Mouse (Mus musculus): ENCODE data around the gene Cacna2d4. TPM values are rescaled to one million over a fixed set of nuclear protein-coding genes. Genes with fewer than 3 reads are reported as not detected.

Cacna2d4 gene
- total RNA-seq, 4 experiments from 2014 or later, result 0.11 to 2.2 (median 1.6) TPM

GRCm38 (mm10) chr6:119386821-119387220 is 150.5 kb downstream of the Cacna2d4 start:
- no peak for DNase-seq (ENCODE audit: low spot score in 2 of 2)

GRCm38 (mm10) chr6:119387801-119388649 is 151.7 kb downstream of the Cacna2d4 start:
- DNase-seq (ENCODE audit: low spot score in 2 of 2), result peak in 1 of 2 experiments; percentile 29

- DNase-seq (ENCODE audit: low spot score in 2 of 2), result peak; percentile 90 to 92
Measured at GRCm38 (mm10) chr6:119388650-119389012, 152.3 kb downstream of the Cacna2d4 start.

GRCm38 (mm10) chr6:119389089-119389488 is 152.8 kb downstream of the Cacna2d4 start:
- no peak for DNase-seq (ENCODE audit: low spot score in 2 of 2)

- DNase-seq (ENCODE audit: low spot score in 2 of 2), result no peak
Measured at GRCm38 (mm10) chr6:119390728-119391127, 154.4 kb downstream of the Cacna2d4 start.

GRCm38 (mm10) chr6:119392836-119393235 is 156.5 kb downstream of the Cacna2d4 start:
- DNase-seq (ENCODE audit: low spot score in 2 of 2), result no peak

- DNase-seq (ENCODE audit: low spot score in 2 of 2), result no peak
Measured at GRCm38 (mm10) chr6:119395421-119396308, 159.3 kb downstream of the Cacna2d4 start.

- DNase-seq (ENCODE audit: low spot score in 2 of 2), result peak; percentile 60 to 73
Measured at GRCm38 (mm10) chr6:119396309-119396634, 159.9 kb downstream of the Cacna2d4 start.

- no peak for DNase-seq (ENCODE audit: low spot score in 2 of 2)
Measured at GRCm38 (mm10) chr6:119399371-119399770, 163.0 kb downstream of the Cacna2d4 start.

- no peak for DNase-seq (ENCODE audit: low spot score in 2 of 2)
Measured at GRCm38 (mm10) chr6:119400649-119401048, 164.3 kb downstream of the Cacna2d4 start.

- no peak for DNase-seq (ENCODE audit: low spot score in 2 of 2)
Measured at GRCm38 (mm10) chr6:119401545-119402304, 165.4 kb downstream of the Cacna2d4 start.

Other genes starting within 250 kb of the Cacna2d4 start
- 1 to 10 TPM; 3.3 to 6.1 (median 4.4) TPM for gene Dcp1b, start 61.3 kb upstream of the Cacna2d4 start, total RNA-seq (2022)
- gene Cacna1c, start 40.1 kb upstream of the Cacna2d4 start, total RNA-seq (2022), result 1 to 10 TPM in 2 of 4 experiments, under 1 TPM in 2; 0.61 to 1.3 (median 0.90) TPM
- under 1 TPM; 0.07 to 0.31 (median 0.19) TPM for gene Lrtm2, start 94.2 kb downstream of the Cacna2d4 start, total RNA-seq (2022)
- 100 to 1,000 TPM in 1 of 4 experiments, 10 to 100 TPM in 3; 89.7 to 104 (median 97.1) TPM for gene Adipor2, start 181.2 kb downstream of the Cacna2d4 start, total RNA-seq (2022)
- 10 to 100 TPM; 10.2 to 13.8 (median 11.8) TPM for gene Fbxl14, start 243.1 kb downstream of the Cacna2d4 start, total RNA-seq (2022)